Mouse (Mus musculus): ENCODE measurements at regions not wholly inside any gene's neighbourhood (a gene's known extent, or its start where the extent isn't known, plus 50 kb on each side); places are given as distances from the start of the nearest gene placed in this dataset.

DNA sequence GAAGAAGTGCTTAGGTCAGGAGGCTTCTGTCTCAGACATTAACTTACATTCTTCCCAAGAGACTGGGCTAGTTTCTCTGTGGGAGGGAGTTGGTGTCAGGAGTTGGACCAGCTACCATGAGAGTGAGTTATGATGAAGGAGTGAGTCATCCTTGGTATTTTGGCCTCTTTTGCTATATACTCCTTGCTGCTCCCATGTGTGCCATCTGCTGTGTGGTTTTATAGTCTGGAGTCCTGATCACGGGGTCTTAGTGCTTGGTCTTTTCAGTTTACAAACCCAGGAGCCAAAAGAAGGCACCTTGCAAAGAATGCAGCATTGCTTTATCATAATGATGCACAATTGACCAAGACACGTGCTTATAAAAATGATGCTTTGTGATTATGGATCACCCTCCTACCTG lies 56.6 kb downstream of the Zfp503 start:
- Histone ChIP-seq H3K4me2 (no peak overlapping the region), H3K9ac (no peak overlapping the region), H3K4me1 (replicated peaks) (no peaks in the 10 kb centered on the region), H3K36me3 (replicated peaks) (no peaks in the 10 kb centered on the region), H3K9me3 (replicated peaks) (no peaks in the 10 kb centered on the region), H3K4me3 (replicated peaks) (no peak overlapping the region), H3K27me3 (no peaks in the 10 kb centered on the region), H3K27ac (replicated peaks) (no peak overlapping the region)
- 52% methylated on average over 2 of the region's 2 CpGs for WGBS (ENCODE audit: insufficient replicate concordance)
- ATAC-seq (ENCODE audit: insufficient read depth) = no peak

GRCm38 (mm10) chr14:21931944-21932343 lies 57.5 kb downstream of the Zfp503 start:
- WGBS (ENCODE audit: insufficient replicate concordance) = 64% methylated on average over 7 of the region's 7 CpGs
- no peak for ATAC-seq (ENCODE audit: insufficient read depth)
- H3K36me3 ChIP-seq (replicated peaks) = no peaks in the 10 kb centered on the region
- H3K4me3 ChIP-seq (replicated peaks) = no peak overlapping the region
- no peaks in the 10 kb centered on the region for H3K4me1 ChIP-seq (replicated peaks)
- no peaks in the 10 kb centered on the region for H3K27me3 ChIP-seq
- H3K9ac ChIP-seq = no peak overlapping the region
- no peak overlapping the region for H3K27ac ChIP-seq (replicated peaks)
- no peaks in the 10 kb centered on the region for H3K9me3 ChIP-seq (replicated peaks)
- no peak overlapping the region for H3K4me2 ChIP-seq

DNA sequence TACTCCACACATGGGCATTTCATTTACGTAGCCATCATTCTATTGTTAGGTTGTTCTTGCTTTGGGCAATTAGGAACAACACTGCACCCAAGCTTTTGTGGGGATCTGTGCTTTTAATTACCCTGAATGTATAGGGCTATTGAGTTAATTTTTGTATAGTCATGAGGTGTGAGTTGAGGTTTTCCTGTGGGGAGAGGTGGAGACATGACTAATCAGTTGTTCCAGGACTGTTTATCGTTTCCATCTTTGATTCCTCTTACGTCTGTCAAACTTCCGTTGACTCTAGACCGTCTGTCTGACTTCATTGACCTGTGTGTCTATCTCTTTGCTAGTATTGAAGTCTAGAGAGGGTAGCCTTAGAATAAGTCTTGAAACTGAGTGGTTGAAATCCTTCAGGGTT lies 60.4 kb downstream of the Zfp503 start:
- Histone ChIP-seq H3K4me3 (replicated peaks) (no peak overlapping the region), H3K27me3 (no peaks in the 10 kb centered on the region), H3K4me2 (no peak overlapping the region), H3K9ac (no peak overlapping the region), H3K4me1 (replicated peaks) (no peaks in the 10 kb centered on the region), H3K36me3 (replicated peaks) (no peaks in the 10 kb centered on the region), H3K9me3 (replicated peaks) (no peaks in the 10 kb centered on the region), H3K27ac (replicated peaks) (no peak overlapping the region)
- ATAC-seq (ENCODE audit: insufficient read depth) = no peak
- 29% methylated on average over 5 of the region's 5 CpGs for WGBS (ENCODE audit: insufficient replicate concordance)

GRCm38 (mm10) chr14:21916671-21917070 lies 67.9 kb upstream of the Comtd1 start:
- Histone ChIP-seq H3K27me3 (no peaks in the 10 kb centered on the region), H3K4me3 (replicated peaks) (no peak overlapping the region), H3K9me3 (replicated peaks) (no peaks in the 10 kb centered on the region), H3K4me2 (no peak overlapping the region), H3K4me1 (replicated peaks) (no peaks in the 10 kb centered on the region), H3K9ac (no peak overlapping the region), H3K36me3 (replicated peaks) (no peaks in the 10 kb centered on the region), H3K27ac (replicated peaks) (no peak overlapping the region)
- ATAC-seq (ENCODE audit: insufficient read depth) = no peak
- 51% methylated on average over 3 of the region's 3 CpGs for WGBS (ENCODE audit: insufficient replicate concordance)

DNA sequence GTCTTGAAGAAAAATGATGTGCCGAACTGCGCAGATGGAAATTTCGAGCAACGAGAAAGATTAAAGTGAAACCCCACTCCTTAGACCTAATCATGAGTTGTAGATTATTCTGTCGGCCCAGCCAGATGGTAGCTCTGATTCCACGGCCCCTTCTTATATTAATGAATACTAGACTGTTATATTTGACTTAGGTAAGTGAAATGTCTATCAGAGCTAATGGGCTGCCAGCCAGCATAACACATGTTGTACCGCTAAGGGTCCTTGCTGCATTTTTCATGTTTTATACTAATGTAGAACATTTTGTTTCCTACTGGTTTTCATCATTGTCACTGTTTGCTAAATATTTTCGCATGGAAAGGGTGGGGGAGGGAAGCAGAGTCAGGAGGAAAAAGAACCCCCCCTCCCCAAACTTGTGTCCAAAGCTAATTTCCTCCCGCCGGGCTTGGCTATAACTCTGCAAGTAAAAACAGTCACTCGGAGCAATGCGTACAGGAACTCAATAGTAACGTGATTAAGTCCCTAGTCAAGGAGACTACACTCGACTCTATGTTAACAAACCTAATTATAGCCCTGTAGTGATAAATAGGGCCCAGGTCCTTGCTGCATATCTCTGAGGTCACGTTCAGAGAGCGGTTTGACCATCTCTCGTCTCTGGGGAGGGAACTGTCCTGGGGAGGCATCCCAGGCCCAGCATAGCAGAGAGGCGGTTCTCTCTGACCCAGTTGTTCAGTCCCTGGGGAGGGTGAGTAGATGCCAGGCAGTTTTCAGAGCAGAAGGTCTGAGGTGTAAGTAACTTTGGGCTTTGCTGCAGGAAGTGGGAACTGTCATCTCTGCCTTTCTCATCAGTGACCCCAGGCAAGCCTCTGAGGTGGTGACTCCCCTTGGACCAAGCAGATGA lies 56.0 kb upstream of the Comtd1 start:
- no peak overlapping the region for H3K27ac ChIP-seq (replicated peaks)
- no peak overlapping the region for H3K9ac ChIP-seq
- H3K36me3 ChIP-seq (replicated peaks) = no peaks in the 10 kb centered on the region
- H3K4me3 ChIP-seq (replicated peaks) = no peak overlapping the region
- ATAC-seq (ENCODE audit: insufficient read depth) = no peak
- H3K4me1 ChIP-seq (replicated peaks) = no peaks in the 10 kb centered on the region
- H3K27me3 ChIP-seq = 0 out of 2 replicates have a peak, but pooled peaks cover 10% of the 10 kb centered on the region
- no peak overlapping the region for H3K4me2 ChIP-seq
- WGBS (ENCODE audit: insufficient replicate concordance) = 39% methylated on average over 18 of the region's 18 CpGs
- no peaks in the 10 kb centered on the region for H3K9me3 ChIP-seq (replicated peaks)

DNA sequence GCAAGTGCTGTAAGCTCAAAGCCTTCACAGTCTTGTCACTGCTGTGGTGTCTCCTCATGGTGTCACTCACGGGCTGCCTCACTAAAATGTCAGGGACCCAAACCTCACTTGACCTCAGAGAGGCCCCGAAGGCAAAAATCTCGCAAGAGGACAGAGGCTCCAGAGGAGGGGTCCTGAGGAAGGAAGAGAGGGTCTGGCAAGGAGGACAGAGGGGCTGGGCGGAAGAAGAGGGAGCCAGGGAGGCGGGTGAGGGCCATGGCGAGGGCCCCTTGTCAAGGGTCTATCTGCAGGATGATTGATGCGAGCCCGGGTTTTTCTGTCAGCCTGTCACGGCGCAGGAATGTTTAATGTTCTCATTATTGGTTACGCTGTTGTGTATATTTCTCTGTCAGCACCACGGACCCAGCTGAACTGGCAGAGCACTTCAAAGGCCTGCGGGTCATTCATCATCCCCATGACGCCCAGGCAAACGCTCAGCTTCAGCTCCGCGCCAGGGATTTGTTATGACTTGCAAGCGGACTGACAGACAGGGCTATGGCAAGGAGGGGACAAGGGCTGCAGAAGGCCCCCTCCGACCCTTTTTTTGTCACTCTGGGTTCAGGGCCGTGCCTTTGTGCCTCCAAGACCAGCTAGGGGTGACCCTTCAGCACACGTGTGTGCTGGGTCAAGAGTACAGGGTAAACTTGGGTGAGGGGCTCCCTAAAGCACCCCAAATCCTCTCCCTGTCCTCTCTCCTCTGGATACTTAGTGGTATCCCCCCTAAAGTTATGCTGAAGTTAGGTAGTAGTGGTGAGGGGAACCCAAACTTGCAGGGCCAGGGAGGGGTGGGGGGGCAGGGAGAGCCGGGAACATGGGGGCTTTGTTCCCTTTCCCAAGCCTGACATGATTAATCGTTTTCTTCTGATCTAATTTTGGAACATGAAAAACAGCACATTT lies 55.1 kb upstream of the Comtd1 start:
- no peak overlapping the region for H3K27ac ChIP-seq (replicated peaks)
- ATAC-seq (ENCODE audit: insufficient read depth) = no peak
- H3K4me2 ChIP-seq = peak overlapping the region; percentile 18; the same call in 1 of the 2 replicates
- no peaks in the 10 kb centered on the region for H3K36me3 ChIP-seq (replicated peaks)
- 15% methylated on average over 23 of the region's 23 CpGs for WGBS (ENCODE audit: insufficient replicate concordance)
- 0 out of 2 replicates have a peak, but pooled peaks cover 10% of the 10 kb centered on the region for H3K27me3 ChIP-seq
- no peaks in the 10 kb centered on the region for H3K4me1 ChIP-seq (replicated peaks)
- H3K4me3 ChIP-seq (replicated peaks) = no peak overlapping the region
- H3K9ac ChIP-seq = no peak overlapping the region
- H3K9me3 ChIP-seq (replicated peaks) = no peaks in the 10 kb centered on the region

- no peak overlapping the region for H3K27ac ChIP-seq (replicated peaks)
- H3K4me3 ChIP-seq (replicated peaks) = no peak overlapping the region
- ATAC-seq (ENCODE audit: insufficient read depth) = no peak
- no peak overlapping the region for H3K9ac ChIP-seq
- 55% methylated on average over 1 of the region's 1 CpGs for WGBS (ENCODE audit: insufficient replicate concordance)
- no peaks in the 10 kb centered on the region for H3K9me3 ChIP-seq (replicated peaks)
- no peak overlapping the region for H3K4me2 ChIP-seq
- H3K4me1 ChIP-seq (replicated peaks) = no peaks in the 10 kb centered on the region
- H3K27me3 ChIP-seq = 0 out of 2 replicates have a peak, but pooled peaks cover 10% of the 10 kb centered on the region
- H3K36me3 ChIP-seq (replicated peaks) = no peaks in the 10 kb centered on the region
Measured at GRCm38 (mm10) chr14:21902856-21903255, 54.1 kb upstream of the Comtd1 start.

DNA sequence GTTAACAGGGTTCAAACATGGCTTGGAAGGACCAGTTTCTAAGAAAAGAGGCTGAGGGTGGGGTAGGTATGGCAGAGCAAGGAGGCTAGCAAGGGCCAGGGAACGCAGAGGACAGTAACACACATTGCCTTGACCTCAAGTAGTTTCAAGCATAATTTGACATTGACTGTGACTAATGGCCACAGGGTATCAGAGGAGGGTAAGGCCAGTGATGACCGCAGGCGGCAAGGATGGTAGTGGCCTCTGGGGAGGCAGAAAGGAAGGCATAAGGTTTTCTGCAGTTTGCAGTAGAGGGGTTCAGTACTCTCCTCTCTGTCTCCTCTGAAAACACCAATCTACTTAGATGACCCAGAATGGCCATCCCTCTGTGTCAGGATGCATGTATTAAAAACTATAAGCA lies 53.7 kb upstream of the Comtd1 start:
- Histone ChIP-seq H3K9me3 (replicated peaks) (no peaks in the 10 kb centered on the region), H3K36me3 (replicated peaks) (no peaks in the 10 kb centered on the region), H3K9ac (no peak overlapping the region), H3K27ac (replicated peaks) (no peak overlapping the region), H3K4me1 (replicated peaks) (no peaks in the 10 kb centered on the region), H3K4me3 (replicated peaks) (no peak overlapping the region), H3K27me3 (0 out of 2 replicates have a peak, but pooled peaks cover 10% of the 10 kb centered on the region), H3K4me2 (no peak overlapping the region)
- no peak for ATAC-seq (ENCODE audit: insufficient read depth)
- 66% methylated on average over 3 of the region's 3 CpGs for WGBS (ENCODE audit: insufficient replicate concordance)

DNA sequence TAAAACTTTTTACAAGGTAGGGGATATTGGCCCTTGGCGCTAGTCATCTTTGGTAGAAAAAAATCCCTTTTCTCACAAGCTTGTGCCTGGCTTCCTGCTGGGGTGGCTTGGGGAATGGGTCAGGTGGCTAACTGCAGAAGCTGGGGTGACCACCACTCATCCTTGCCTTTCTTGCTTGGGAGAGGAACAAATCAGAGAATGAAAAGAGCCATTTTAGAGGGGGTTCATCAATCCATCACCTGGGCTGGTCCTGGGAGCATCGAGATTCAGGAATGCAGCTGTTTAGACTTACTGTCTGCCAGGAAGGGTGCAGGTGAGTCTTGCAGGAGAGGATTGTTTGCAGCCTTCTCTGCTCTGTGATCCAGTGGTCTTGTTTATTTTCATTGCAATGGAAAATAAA lies 52.2 kb upstream of the Comtd1 start:
- H3K27ac ChIP-seq (replicated peaks) = no peak overlapping the region
- no peaks in the 10 kb centered on the region for H3K36me3 ChIP-seq (replicated peaks)
- 66% methylated on average over 2 of the region's 2 CpGs for WGBS (ENCODE audit: insufficient replicate concordance)
- no peaks in the 10 kb centered on the region for H3K9me3 ChIP-seq (replicated peaks)
- H3K4me3 ChIP-seq (replicated peaks) = no peak overlapping the region
- H3K9ac ChIP-seq = no peak overlapping the region
- no peak for ATAC-seq (ENCODE audit: insufficient read depth)
- 0 out of 2 replicates have a peak, but pooled peaks cover 10% of the 10 kb centered on the region for H3K27me3 ChIP-seq
- no peak overlapping the region for H3K4me2 ChIP-seq
- no peaks in the 10 kb centered on the region for H3K4me1 ChIP-seq (replicated peaks)

- WGBS (ENCODE audit: insufficient replicate concordance) = 48% methylated on average over 1 of the region's 1 CpGs
- H3K27ac ChIP-seq (replicated peaks) = no peak overlapping the region
Measured at GRCm38 (mm10) chr14:21900516-21900915, 51.7 kb upstream of the Comtd1 start.

More at GRCm38 (mm10) chr14:21900516-21900915, 51.7 kb upstream of the Comtd1 start:
- 0 out of 2 replicates have a peak, but pooled peaks cover 10% of the 10 kb centered on the region for H3K27me3 ChIP-seq
- H3K9ac ChIP-seq = no peak overlapping the region
- no peaks in the 10 kb centered on the region for H3K36me3 ChIP-seq (replicated peaks)
- no peaks in the 10 kb centered on the region for H3K9me3 ChIP-seq (replicated peaks)
- ATAC-seq (ENCODE audit: insufficient read depth) = no peak
- H3K4me3 ChIP-seq (replicated peaks) = no peak overlapping the region
- no peak overlapping the region for H3K4me2 ChIP-seq
- H3K4me1 ChIP-seq (replicated peaks) = no peaks in the 10 kb centered on the region
